Mouse (Mus musculus): Measurements from ENCODE around the gene Klc1. TPM values are rescaled to one million over a fixed set of nuclear protein-coding genes. Genes with fewer than 3 reads are reported as not detected.
A peak's percentile ranks its signal among the peaks of the same experiment; 100 is the strongest.

Gene Klc1
- polyA plus RNA-seq, 1 experiment from 2014 or later, result 598 TPM

- Histone ChIP-seq H3K9ac (replicated peaks; ENCODE audit: low read depth, low read length) (no peak overlapping the region), H3K4me2 (ENCODE audit: low read depth, low read length) (no peak overlapping the region), H3K4me3 (ENCODE audit: low read depth, low read length) (no peak overlapping the region), H3K27me3 (ENCODE audit: control insufficient read depth, insufficient read depth, low read length) (no peaks in the 10 kb centered on the region), H3K36me3 (ENCODE audit: control insufficient read depth, insufficient read depth, low read length) (no peaks in the 10 kb centered on the region), H3K9me3 (ENCODE audit: control insufficient read depth, low read length) (no peaks in the 10 kb centered on the region), H3K27ac (ENCODE audit: low read depth, low read length) (no peak overlapping the region), H3K4me1 (ENCODE audit: control insufficient read depth, insufficient read depth, low read length) (peaks cover 44% of the 10 kb centered on the region)
- no peak for ATAC-seq (ENCODE audit: low read depth)
- 89% methylated on average over 13 of the region's 13 CpGs for WGBS
Measured at GRCm38 (mm10) chr12:111762620-111763280, 4.1 kb downstream of the Klc1 start.

- no peak overlapping the region for H3K9ac ChIP-seq (replicated peaks; ENCODE audit: low read depth, low read length)
- H3K4me3 ChIP-seq (ENCODE audit: low read depth, low read length), result no peak overlapping the region
- H3K27me3 ChIP-seq (ENCODE audit: control insufficient read depth, insufficient read depth, low read length), result no peaks in the 10 kb centered on the region
- peaks cover 32% of the 10 kb centered on the region for H3K4me1 ChIP-seq (ENCODE audit: control insufficient read depth, insufficient read depth, low read length)
- H3K27ac ChIP-seq (ENCODE audit: low read depth, low read length), result no peak overlapping the region
- no peak overlapping the region; the same call in 1 of the 2 replicates for H3K4me2 ChIP-seq (ENCODE audit: low read depth, low read length)
- H3K36me3 ChIP-seq (ENCODE audit: control insufficient read depth, insufficient read depth, low read length), result no peaks in the 10 kb centered on the region
- no peaks in the 10 kb centered on the region for H3K9me3 ChIP-seq (ENCODE audit: control insufficient read depth, low read length)
- 27% methylated on average over 16 of the region's 16 CpGs for WGBS
- no peak for ATAC-seq (ENCODE audit: low read depth)
Measured at GRCm38 (mm10) chr12:111766313-111767236, 7.9 kb downstream of the Klc1 start.

GRCm38 (mm10) chr12:111768322-111768928 lies 9.8 kb downstream of the Klc1 start:
- H3K4me2 ChIP-seq (ENCODE audit: low read depth, low read length), result no peak overlapping the region
- H3K9ac ChIP-seq (replicated peaks; ENCODE audit: low read depth, low read length), result no peak overlapping the region
- H3K27ac ChIP-seq (ENCODE audit: low read depth, low read length), result no peak overlapping the region
- no peaks in the 10 kb centered on the region for H3K9me3 ChIP-seq (ENCODE audit: control insufficient read depth, low read length)
- peaks cover 9% of the 10 kb centered on the region for H3K36me3 ChIP-seq (ENCODE audit: control insufficient read depth, insufficient read depth, low read length)
- H3K27me3 ChIP-seq (ENCODE audit: control insufficient read depth, insufficient read depth, low read length), result no peaks in the 10 kb centered on the region
- no peak for ATAC-seq (ENCODE audit: low read depth)
- peaks cover 24% of the 10 kb centered on the region for H3K4me1 ChIP-seq (ENCODE audit: control insufficient read depth, insufficient read depth, low read length)
- 89% methylated on average over 10 of the region's 10 CpGs for WGBS
- H3K4me3 ChIP-seq (ENCODE audit: low read depth, low read length), result no peak overlapping the region

- 24% methylated on average over 10 of the region's 10 CpGs for WGBS
- 0 out of 2 replicates have a peak, but pooled peaks have one; percentile 38 for ATAC-seq (ENCODE audit: low read depth)
- Histone ChIP-seq H3K9ac (replicated peaks; ENCODE audit: low read depth, low read length) (no peak overlapping the region), H3K4me3 (ENCODE audit: low read depth, low read length) (no peak overlapping the region), H3K4me2 (ENCODE audit: low read depth, low read length) (no peak overlapping the region), H3K36me3 (ENCODE audit: control insufficient read depth, insufficient read depth, low read length) (peaks cover 17% of the 10 kb centered on the region), H3K4me1 (ENCODE audit: control insufficient read depth, insufficient read depth, low read length) (peaks cover 24% of the 10 kb centered on the region), H3K9me3 (ENCODE audit: control insufficient read depth, low read length) (no peaks in the 10 kb centered on the region), H3K27me3 (ENCODE audit: control insufficient read depth, insufficient read depth, low read length) (no peaks in the 10 kb centered on the region), H3K27ac (ENCODE audit: low read depth, low read length) (peak overlapping the region; percentile 8)
Measured at GRCm38 (mm10) chr12:111769306-111769705, 10.7 kb downstream of the Klc1 start.

- no peak overlapping the region for H3K4me2 ChIP-seq (ENCODE audit: low read depth, low read length)
- H3K36me3 ChIP-seq (ENCODE audit: control insufficient read depth, insufficient read depth, low read length), result peaks cover 24% of the 10 kb centered on the region
- H3K27ac ChIP-seq (ENCODE audit: low read depth, low read length), result peak overlapping the region; percentile 8
- H3K27me3 ChIP-seq (ENCODE audit: control insufficient read depth, insufficient read depth, low read length), result no peaks in the 10 kb centered on the region
- peaks cover 24% of the 10 kb centered on the region for H3K4me1 ChIP-seq (ENCODE audit: control insufficient read depth, insufficient read depth, low read length)
- H3K9ac ChIP-seq (replicated peaks; ENCODE audit: low read depth, low read length), result no peak overlapping the region
- WGBS, result 48% methylated on average over 9 of the region's 9 CpGs
- no peaks in the 10 kb centered on the region for H3K9me3 ChIP-seq (ENCODE audit: control insufficient read depth, low read length)
- ATAC-seq (ENCODE audit: low read depth), result no peak
- no peak overlapping the region for H3K4me3 ChIP-seq (ENCODE audit: low read depth, low read length)
Measured at GRCm38 (mm10) chr12:111769816-111770577, 11.3 kb downstream of the Klc1 start.

DNA sequence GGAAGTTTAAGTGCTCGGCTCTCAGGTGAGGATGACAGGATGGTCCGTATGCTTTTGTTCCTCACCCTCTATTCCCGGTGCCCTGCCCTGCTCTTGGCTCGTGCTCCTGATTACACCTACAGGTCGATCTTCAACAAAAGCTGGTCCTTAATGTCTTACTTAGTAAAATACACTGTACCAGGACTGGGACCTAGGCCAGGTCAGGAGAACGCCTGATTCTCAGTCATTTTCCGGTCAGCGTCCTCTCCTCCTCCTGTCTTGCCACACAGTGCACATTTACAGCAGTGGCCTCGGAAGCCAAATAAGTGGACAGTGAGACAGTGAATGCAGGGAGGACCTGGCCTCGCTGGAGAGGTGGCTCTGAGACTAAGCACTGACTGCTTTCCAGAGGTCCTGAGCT lies 12.0 kb downstream of the Klc1 start:
- no peaks in the 10 kb centered on the region for H3K27me3 ChIP-seq (ENCODE audit: control insufficient read depth, insufficient read depth, low read length)
- no peak overlapping the region for H3K9ac ChIP-seq (replicated peaks; ENCODE audit: low read depth, low read length)
- no peak overlapping the region for H3K4me2 ChIP-seq (ENCODE audit: low read depth, low read length)
- H3K9me3 ChIP-seq (ENCODE audit: control insufficient read depth, low read length), result no peaks in the 10 kb centered on the region
- H3K36me3 ChIP-seq (ENCODE audit: control insufficient read depth, insufficient read depth, low read length), result peaks cover 30% of the 10 kb centered on the region
- H3K4me3 ChIP-seq (ENCODE audit: low read depth, low read length), result no peak overlapping the region
- no peak overlapping the region for H3K27ac ChIP-seq (ENCODE audit: low read depth, low read length)
- peaks cover 21% of the 10 kb centered on the region for H3K4me1 ChIP-seq (ENCODE audit: control insufficient read depth, insufficient read depth, low read length)
- 91% methylated on average over 10 of the region's 10 CpGs for WGBS
- ATAC-seq (ENCODE audit: low read depth), result no peak

- H3K4me3 ChIP-seq (ENCODE audit: low read depth, low read length), result no peak overlapping the region
- H3K4me2 ChIP-seq (ENCODE audit: low read depth, low read length), result no peak overlapping the region
- no peak overlapping the region for H3K9ac ChIP-seq (replicated peaks; ENCODE audit: low read depth, low read length)
- H3K36me3 ChIP-seq (ENCODE audit: control insufficient read depth, insufficient read depth, low read length), result peaks cover 62% of the 10 kb centered on the region
- WGBS, result 91% methylated on average over 16 of the region's 16 CpGs
- no peaks in the 10 kb centered on the region for H3K27me3 ChIP-seq (ENCODE audit: control insufficient read depth, insufficient read depth, low read length)
- no peak overlapping the region for H3K27ac ChIP-seq (ENCODE audit: low read depth, low read length)
- no peak for ATAC-seq (ENCODE audit: low read depth)
- H3K9me3 ChIP-seq (ENCODE audit: control insufficient read depth, low read length), result no peaks in the 10 kb centered on the region
- peaks cover 7% of the 10 kb centered on the region for H3K4me1 ChIP-seq (ENCODE audit: control insufficient read depth, insufficient read depth, low read length)
Measured at GRCm38 (mm10) chr12:111774156-111774555, 15.5 kb downstream of the Klc1 start.

GRCm38 (mm10) chr12:111774845-111775244 lies 16.2 kb downstream of the Klc1 start:
- no peak overlapping the region for H3K27ac ChIP-seq (ENCODE audit: low read depth, low read length)

More at GRCm38 (mm10) chr12:111774845-111775244, 16.2 kb downstream of the Klc1 start:
- Histone ChIP-seq H3K36me3 (ENCODE audit: control insufficient read depth, insufficient read depth, low read length) (peaks cover 69% of the 10 kb centered on the region), H3K9ac (replicated peaks; ENCODE audit: low read depth, low read length) (no peak overlapping the region), H3K4me3 (ENCODE audit: low read depth, low read length) (no peak overlapping the region), H3K27me3 (ENCODE audit: control insufficient read depth, insufficient read depth, low read length) (no peaks in the 10 kb centered on the region), H3K9me3 (ENCODE audit: control insufficient read depth, low read length) (no peaks in the 10 kb centered on the region), H3K4me1 (ENCODE audit: control insufficient read depth, insufficient read depth, low read length) (no peaks in the 10 kb centered on the region), H3K4me2 (ENCODE audit: low read depth, low read length) (no peak overlapping the region)
- 70% methylated on average over 15 of the region's 15 CpGs for WGBS
- ATAC-seq (ENCODE audit: low read depth), result no peak
